Mouse (Mus musculus) CH12.LX (cell line): ENCODE measurements around the gene Rps11.

Experiments
- CTCF ChIP-seq, 2 experiments: IDR thresholded peaks in 1 of 2; conservative IDR thresholded peaks in 1 of 2; 2 replicates each; pipeline ENCODE4 v1.5.1; 2011 to 2012; ENCODE audit warnings: low read depth in 2 of 2, low read length in 2 of 2, improper control_type of control experiment in 1 of 2, inconsistent platforms in 1 of 2, mild to moderate bottlenecking in 1 of 2, moderate library complexity in 1 of 2
- NELFE ChIP-seq: IDR thresholded peaks from 2 replicates; pipeline ENCODE4 v1.6.1; 2011; ENCODE audit warnings: low read depth, low read length, improper control_type of control experiment

GRCm38 (mm10) chr7:45073949-45074348 lies 50.3 kb downstream of the Rps11 start:
- TF ChIP-seq NELFE: no peak
- no peak for TF ChIP-seq CTCF (conservative IDR thresholded peaks at IDR 0.05 in 1 of 2, IDR thresholded peaks at IDR 0.05 in 1 of 2; ENCODE audit: low read depth in 2 of 2, low read length in 2 of 2)
